Comparison of ENCODE assay signal across 31 mouse cellular contexts in the genomic region with DNA sequence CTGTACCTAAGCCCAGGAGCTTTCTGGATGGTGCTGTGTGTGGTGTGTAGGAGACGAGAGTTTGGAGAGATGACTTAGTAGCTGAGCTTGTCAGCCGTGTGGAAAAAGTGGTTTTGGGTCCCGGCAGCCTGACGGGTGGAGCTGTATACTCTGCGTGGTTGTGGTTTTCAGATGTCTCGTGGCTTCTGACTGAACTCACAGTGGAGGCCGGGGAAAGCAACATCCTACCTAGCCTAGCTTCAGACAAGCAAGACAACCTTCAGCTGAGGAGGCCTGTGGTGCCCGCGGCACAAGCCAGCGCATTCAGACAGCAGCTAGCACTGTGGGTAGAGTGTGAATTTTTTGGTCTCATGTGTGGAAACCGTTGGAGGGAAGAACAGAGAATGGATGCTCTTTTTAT. TPM values are rescaled to one million over a fixed set of nuclear protein-coding genes. Genes with fewer than 3 reads are reported as not detected.
DNase-seq lines count a peak whose midpoint lies in the region; ATAC-seq lines count a peak whose summit lies in the region.
"Had no signal": no experiment of that assay in that cellular context is flagged by ENCODE, and none has a peak within 500 bp of the region (broad histone marks: within the 10 kb centered on the region; RNA-seq: fewer than 3 reads in every experiment).

No protein-coding gene starts in this region.

- WGBS in midbrain, embryonic 10.5 days, result 91% methylated on average over 11 of the region's 11 CpGs
- 88% methylated on average over 11 of the region's 11 CpGs for WGBS in midbrain, embryonic 16.5 days
- 88% methylated on average over 11 of the region's 11 CpGs for WGBS in embryonic facial prominence, embryonic 12.5 days
- WGBS in limb, embryonic 15.5 days, result 71% methylated on average over 11 of the region's 11 CpGs

- no peaks in the 10 kb centered on the region for H3K27me3 ChIP-seq in midbrain, embryonic 10.5 days (ENCODE audit: low read depth, poor library complexity, severe bottlenecking)
- no peaks in the 10 kb centered on the region for H3K27me3 ChIP-seq in midbrain, embryonic 16.5 days (ENCODE audit: control insufficient read depth, insufficient read depth, low read depth, low read length)
- no peaks in the 10 kb centered on the region for H3K27me3 ChIP-seq in embryonic facial prominence, embryonic 12.5 days
- H3K27me3 ChIP-seq in limb, embryonic 15.5 days, result no peaks in the 10 kb centered on the region
- H3K27me3 ChIP-seq: heart, embryonic 15.5 days; hindbrain, embryonic 12.5 days; intestine, embryonic 15.5 days; midbrain, embryonic 15.5 days; neural tube, embryonic 13.5 days; stomach, embryonic 15.5 days had no signal

- no peak overlapping the region for H3K27ac ChIP-seq in midbrain, embryonic 10.5 days (replicated peaks)
- H3K27ac ChIP-seq in midbrain, embryonic 16.5 days (ENCODE audit: low read length), result no peak overlapping the region
- peak overlapping the region; percentile 60; the same call in 1 of the 2 replicates for H3K27ac ChIP-seq in embryonic facial prominence, embryonic 12.5 days
- H3K27ac ChIP-seq in limb, embryonic 15.5 days, result peak overlapping the region; percentile 57; the same call in 1 of the 2 replicates
- H3K27ac ChIP-seq: gastrocnemius, adult 2 months; heart, embryonic 10.5 days; heart, embryonic 15.5 days; hindbrain, embryonic 12.5 days; hindbrain, postnatal 0 days; intestine, embryonic 15.5 days; liver, embryonic 14.5 days; macrophage; midbrain, embryonic 15.5 days; neural tube, embryonic 13.5 days; stomach, embryonic 15.5 days had no signal

- H3K9ac ChIP-seq in midbrain, embryonic 16.5 days (ENCODE audit: low read depth, low read length), result no peak overlapping the region
- no peak overlapping the region for H3K9ac ChIP-seq in embryonic facial prominence, embryonic 12.5 days
- no peak overlapping the region for H3K9ac ChIP-seq in limb, embryonic 15.5 days
- H3K9ac ChIP-seq: heart, embryonic 15.5 days; hindbrain, embryonic 12.5 days; intestine, embryonic 15.5 days; liver, embryonic 14.5 days; midbrain, embryonic 15.5 days; neural tube, embryonic 13.5 days; stomach, embryonic 15.5 days had no signal

- H3K4me3 ChIP-seq in midbrain, embryonic 10.5 days, result no peak overlapping the region
- H3K4me3 ChIP-seq in midbrain, embryonic 16.5 days (ENCODE audit: low read depth, low read length), result no peak overlapping the region
- no peak overlapping the region for H3K4me3 ChIP-seq in embryonic facial prominence, embryonic 12.5 days
- H3K4me3 ChIP-seq in limb, embryonic 15.5 days, result no peak overlapping the region
- H3K4me3 ChIP-seq: gastrocnemius, adult 2 months; heart, embryonic 10.5 days; heart, embryonic 15.5 days; hindbrain, embryonic 12.5 days; intestine, embryonic 15.5 days; midbrain, embryonic 15.5 days; neural tube, embryonic 13.5 days; stomach, embryonic 15.5 days had no signal

- no peak overlapping the region for H3K4me2 ChIP-seq in midbrain, embryonic 16.5 days (ENCODE audit: low read length)
- H3K4me2 ChIP-seq in embryonic facial prominence, embryonic 12.5 days (replicated peaks), result no peak overlapping the region
- no peak overlapping the region for H3K4me2 ChIP-seq in limb, embryonic 15.5 days
- H3K4me2 ChIP-seq: heart, embryonic 15.5 days; hindbrain, embryonic 12.5 days; intestine, embryonic 15.5 days; midbrain, embryonic 15.5 days; neural tube, embryonic 13.5 days; stomach, embryonic 15.5 days had no signal

- ATAC-seq in midbrain, embryonic 16.5 days, result no peak
- ATAC-seq in embryonic facial prominence, embryonic 12.5 days (ENCODE audit: insufficient number of reproducible peaks, insufficient read depth, low FRiP score, low TSS enrichment), result no peak
- no peak for ATAC-seq in limb, embryonic 15.5 days (ENCODE audit: insufficient number of reproducible peaks, low FRiP score, low TSS enrichment, low read depth)
- no peak for ATAC-seq in cerebellum, adult (ENCODE audit: insufficient number of reproducible peaks, low FRiP score, low TSS enrichment)
- ATAC-seq: CD4-positive, CD25-positive, alpha-beta regulatory T cell, adult 4 months; forebrain, embryonic 14.5 days; hindbrain, postnatal 0 days; intestine, embryonic 15.5 days; midbrain, embryonic 15.5 days had no signal

- H3K36me3 ChIP-seq in midbrain, embryonic 10.5 days, result peaks cover 97% of the 10 kb centered on the region
- H3K36me3 ChIP-seq in midbrain, embryonic 16.5 days (ENCODE audit: control insufficient read depth, insufficient read depth, low read length), result no peaks in the 10 kb centered on the region
- peaks cover 88% of the 10 kb centered on the region for H3K36me3 ChIP-seq in embryonic facial prominence, embryonic 12.5 days
- peaks cover 94% of the 10 kb centered on the region for H3K36me3 ChIP-seq in limb, embryonic 15.5 days

- no peaks in the 10 kb centered on the region for H3K9me3 ChIP-seq in midbrain, embryonic 10.5 days (replicated peaks)
- H3K9me3 ChIP-seq in midbrain, embryonic 16.5 days (replicated peaks; ENCODE audit: control insufficient read depth, low read length, poor library complexity, severe bottlenecking), result no peaks in the 10 kb centered on the region
- no peaks in the 10 kb centered on the region for H3K9me3 ChIP-seq in embryonic facial prominence, embryonic 12.5 days
- H3K9me3 ChIP-seq in limb, embryonic 15.5 days, result no peaks in the 10 kb centered on the region
- H3K9me3 ChIP-seq: heart, embryonic 10.5 days; heart, embryonic 15.5 days; hindbrain, embryonic 12.5 days; intestine, embryonic 15.5 days; midbrain, embryonic 15.5 days; neural tube, embryonic 13.5 days; stomach, embryonic 15.5 days had no signal

- no peaks in the 10 kb centered on the region for H3K4me1 ChIP-seq in midbrain, embryonic 10.5 days
- H3K4me1 ChIP-seq in midbrain, embryonic 16.5 days (ENCODE audit: control insufficient read depth, insufficient read depth, low read length), result no peaks in the 10 kb centered on the region
- no peaks in the 10 kb centered on the region for H3K4me1 ChIP-seq in embryonic facial prominence, embryonic 12.5 days
- H3K4me1 ChIP-seq in limb, embryonic 15.5 days, result peaks cover 2% of the 10 kb centered on the region; the same call in 1 of the 2 replicates
- H3K4me1 ChIP-seq: heart, embryonic 10.5 days; heart, embryonic 15.5 days; hindbrain, embryonic 12.5 days; intestine, embryonic 15.5 days; midbrain, embryonic 15.5 days; neural tube, embryonic 13.5 days; stomach, embryonic 15.5 days had no signal

- DNase-seq in midbrain, embryonic 10.5 days (ENCODE audit: low spot score), result peak; percentile 7
- peak; percentile 57 for DNase-seq in fibroblast of lung, adult 2 months (ENCODE audit: low read depth)
- DNase-seq in thymus, postnatal 25 days, result no peak
- DNase-seq in gastrocnemius, adult 8-10 months (ENCODE audit: low spot score in 2 of 2), result no peak
- DNase-seq: adrenal gland, postnatal 25 days; cerebellum, adult 2 months; cerebellum, postnatal 25 days; gastrocnemius, adult 2 months; kidney, adult 2 months; kidney, postnatal 4 days; liver; lung, adult 2 months; lung, postnatal 10 days; right cerebral cortex, postnatal 14 days; thymus, postnatal 36 days had no signal

RNA-seq across cellular contexts. Expression of gene Lrig3, which starts 47.7 kb away (rescaled TPM):
- polyA plus RNA-seq in midbrain, embryonic 10.5 days (2016; fragmentation: Nextera tagmentation; extraction: Ambion mirVana), result 9.8 and 11.1 TPM in 2 replicates
- polyA plus RNA-seq in midbrain, embryonic 16.5 days (2015; fragmentation: Nextera tagmentation; extraction: Ambion mirVana), result 2.7 and 2.9 TPM in 2 replicates
- polyA plus RNA-seq in embryonic facial prominence, embryonic 12.5 days (2016; fragmentation: Nextera tagmentation; extraction: Ambion mirVana), result 49.5 and 53.2 TPM in 2 replicates
- polyA plus RNA-seq in limb, embryonic 15.5 days (2015; fragmentation: Nextera tagmentation; extraction: Ambion mirVana), result 25.7 and 34.8 TPM in 2 replicates
- total RNA-seq in gastrocnemius, adult 8-10 months (2022), result 1 to 10 TPM; 3.0 to 4.0 (median 3.6) TPM

Comparison
In these comparisons a context has a peak if more than half of its experiments do, and no peak if none do; other contexts are left out.
1. DNase-seq: peak in midbrain, embryonic 10.5 days (single experiment) and fibroblast of lung, adult 2 months (single experiment); none in thymus, postnatal 25 days (single experiment) and gastrocnemius, adult 8-10 months (0 of 2).
2. H3K27ac ChIP-seq: peak in embryonic facial prominence, embryonic 12.5 days (single experiment) and limb, embryonic 15.5 days (single experiment); none in midbrain, embryonic 10.5 days (single experiment) and midbrain, embryonic 16.5 days (single experiment).